ENCODE assay signal across 8 mouse cellular contexts in genomic region chr7:112656141-112656662, GRCm38 (mm10). TPM values are rescaled to one million over a fixed set of nuclear protein-coding genes. Genes with fewer than 3 reads are reported as not detected.
A peak's percentile ranks its signal among the peaks of the same experiment; 100 is the strongest.
DNase-seq lines count a peak whose midpoint lies in the region; ATAC-seq and TF ChIP-seq lines count a peak whose summit lies in the region.

No protein-coding gene starts in this region.

- 49% methylated on average over 9 of the region's 9 CpGs for WGBS in kidney, embryonic 16.5 days
- 54% methylated on average over 9 of the region's 9 CpGs for WGBS in midbrain, postnatal 0 days

- H3K4me1 ChIP-seq in kidney, embryonic 16.5 days (ENCODE audit: insufficient read depth, low read length), result peaks cover 12% of the 10 kb centered on the region
- no peaks in the 10 kb centered on the region for H3K4me1 ChIP-seq in midbrain, postnatal 0 days (ENCODE audit: insufficient read depth, low read length)

- TF ChIP-seq CTCF in brain, embryonic 14.5 days (IDR thresholded peaks at IDR 0.05; ENCODE audit: borderline replicate concordance, extremely low read depth, insufficient read depth, insufficient read length), result no peak
- no peak for TF ChIP-seq CTCF in midbrain, postnatal 0 days (IDR thresholded peaks at IDR 0.05)

- no peaks in the 10 kb centered on the region for H3K27me3 ChIP-seq in kidney, embryonic 16.5 days (ENCODE audit: insufficient read depth, low read length)
- no peaks in the 10 kb centered on the region for H3K27me3 ChIP-seq in myocyte (ENCODE audit: control insufficient read depth, insufficient read depth, insufficient read length)
- H3K27me3 ChIP-seq in midbrain, postnatal 0 days (ENCODE audit: insufficient read depth, low read length), result no peaks in the 10 kb centered on the region

- H3ac ChIP-seq in myocyte (ENCODE audit: control insufficient read depth, insufficient read length), result no peak overlapping the region

- TF ChIP-seq POLR2A in brain, embryonic 14.5 days (IDR thresholded peaks at IDR 0.05; ENCODE audit: borderline replicate concordance, extremely low read depth, insufficient read depth, insufficient read length, poor library complexity, severe bottlenecking), result no peak
- TF ChIP-seq POLR2A in myocyte (IDR thresholded peaks at IDR 0.05; ENCODE audit: insufficient read length, low read depth), result no peak

- H3K36me3 ChIP-seq in kidney, embryonic 16.5 days (ENCODE audit: insufficient read depth, low read length), result no peaks in the 10 kb centered on the region
- no peaks in the 10 kb centered on the region for H3K36me3 ChIP-seq in myocyte (ENCODE audit: control insufficient read depth, insufficient read depth)
- H3K36me3 ChIP-seq in midbrain, postnatal 0 days (ENCODE audit: insufficient read depth, low read length), result no peaks in the 10 kb centered on the region

- no peak overlapping the region for H3K4me3 ChIP-seq in kidney, embryonic 16.5 days (ENCODE audit: low read length)
- no peak overlapping the region for H3K4me3 ChIP-seq in myocyte
- H3K4me3 ChIP-seq in midbrain, postnatal 0 days (ENCODE audit: low read depth, low read length), result no peak overlapping the region

- H3K79me2 ChIP-seq in myocyte (ENCODE audit: control insufficient read depth, insufficient read depth), result no peaks in the 10 kb centered on the region

- H3K27ac ChIP-seq in kidney, embryonic 16.5 days (ENCODE audit: low read length), result peak overlapping the region; percentile 51; the same call in 1 of the 2 replicates
- H3K27ac ChIP-seq in midbrain, postnatal 0 days (ENCODE audit: low read depth, low read length), result no peak overlapping the region

- peak; percentile 31 for DNase-seq in brain, embryonic 14.5 days (ENCODE audit: low read depth)
- DNase-seq in heart, adult 8-10 months (ENCODE audit: low spot score), result peak; percentile 89
- DNase-seq in midbrain, postnatal 0 days (ENCODE audit: low spot score), result no peak
- DNase-seq in thymus, postnatal 10 days (ENCODE audit: low spot score in 2 of 2), result no peak
- no peak for DNase-seq in thymus, postnatal 4 days

- H3K4me2 ChIP-seq in kidney, embryonic 16.5 days (replicated peaks; ENCODE audit: low read depth, low read length), result no peak overlapping the region
- peak overlapping the region; percentile 37 for H3K4me2 ChIP-seq in myocyte (ENCODE audit: low read depth)
- H3K4me2 ChIP-seq in midbrain, postnatal 0 days (ENCODE audit: low read depth, low read length, poor library complexity, severe bottlenecking), result no peak overlapping the region

- no peak for ATAC-seq in kidney, embryonic 16.5 days (ENCODE audit: low FRiP score, low TSS enrichment)
- ATAC-seq in midbrain, postnatal 0 days (ENCODE audit: low FRiP score), result no peak
- ATAC-seq in cerebellum, adult (ENCODE audit: insufficient number of reproducible peaks, low FRiP score, low TSS enrichment), result no peak

- no peak overlapping the region for H3K9ac ChIP-seq in kidney, embryonic 16.5 days (replicated peaks; ENCODE audit: low read length)
- no peak overlapping the region for H3K9ac ChIP-seq in midbrain, postnatal 0 days (replicated peaks; ENCODE audit: low read length, poor library complexity, severe bottlenecking)

- H3K9me3 ChIP-seq in kidney, embryonic 16.5 days (ENCODE audit: low read length), result no peaks in the 10 kb centered on the region
- H3K9me3 ChIP-seq in midbrain, postnatal 0 days (ENCODE audit: low read length), result no peaks in the 10 kb centered on the region

TF ChIP-seq in myocyte, 11 proteins besides CTCF, POLR2A, EP300 and RAD21:
- TF ChIP-seq MYOG (IDR thresholded peaks at IDR 0.05; ENCODE audit: control insufficient read depth in 1 of 3, insufficient read depth in 1 of 3, insufficient read length in 2 of 3, low read depth in 2 of 3), result no peak
- TF ChIP-seq E2F4 (IDR thresholded peaks at IDR 0.05; ENCODE audit: insufficient read depth), result no peak
- TF ChIP-seq MYOD1 (IDR thresholded peaks at IDR 0.05; ENCODE audit: control insufficient read depth in 1 of 3, insufficient read length in 2 of 3, low read depth in 2 of 3), result peak in 1 of 3 experiments; percentile 3
- TF ChIP-seq USF1 (IDR thresholded peaks at IDR 0.05; ENCODE audit: low read depth), result no peak
- no peak for TF ChIP-seq MAX (IDR thresholded peaks at IDR 0.05; ENCODE audit: low read depth)

RNA-seq across cellular contexts. Expression of gene Tead1, which starts 22.9 kb away (rescaled TPM):
- polyA plus RNA-seq in brain, embryonic 14.5 days (2012; rRNA removed), result 21.2 and 27.2 TPM in 2 replicates
- 100 to 1,000 TPM; 166 to 191 (median 175) TPM for total RNA-seq in heart, adult 8-10 months (2022)
- 18.0 and 25.7 TPM in 2 replicates for polyA plus RNA-seq in kidney, embryonic 16.5 days (2015; fragmentation: Nextera tagmentation; extraction: Ambion mirVana)
- 18.8 TPM for polyA plus RNA-seq in myocyte (2012; fragmentation: generic; extraction: Trizol)
- total RNA-seq in midbrain, postnatal 0 days (2014; rRNA removed), result 16.6 and 18.6 TPM in 2 replicates
- polyA plus RNA-seq in midbrain, postnatal 0 days (2015; fragmentation: Nextera tagmentation; extraction: Ambion mirVana), result 4.6 and 8.0 TPM in 2 replicates

Comparison
In these comparisons a context has a peak if more than half of its experiments do, and no peak if none do; other contexts are left out.
1. DNase-seq: peak in brain, embryonic 14.5 days (single experiment) and heart, adult 8-10 months (single experiment); none in midbrain, postnatal 0 days (single experiment), thymus, postnatal 10 days (0 of 2) and thymus, postnatal 4 days (single experiment).